Mouse (Mus musculus): ENCODE measurements at regions not wholly inside any gene's neighbourhood (a gene's known extent, or its start where the extent isn't known, plus 50 kb on each side); places are given as distances from the start of the nearest gene placed in this dataset.
A peak's percentile ranks its signal among the peaks of the same experiment; 100 is the strongest.

DNA sequence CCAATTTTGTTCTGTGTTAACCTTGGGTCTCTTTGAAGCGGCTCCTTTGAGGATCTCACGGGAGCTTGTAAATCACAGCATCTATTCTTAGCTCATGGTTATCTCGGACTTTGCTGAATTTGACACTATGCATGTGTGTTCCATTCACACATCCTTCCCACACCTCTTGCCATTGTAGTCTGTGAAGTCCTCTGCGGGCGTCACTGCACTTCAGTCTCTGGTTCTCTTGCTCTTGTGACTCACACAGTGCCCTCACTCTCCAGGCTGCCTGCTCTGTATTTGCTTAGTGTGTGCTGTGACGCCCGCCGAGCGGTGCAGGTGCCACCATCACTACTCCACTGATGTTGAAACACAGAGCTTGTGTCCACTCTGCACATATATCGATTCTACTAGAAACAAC is 1271.2 kb downstream of the Synb start:
- DNase-seq (ENCODE audit: extremely low spot score, low spot score): no peak

DNA sequence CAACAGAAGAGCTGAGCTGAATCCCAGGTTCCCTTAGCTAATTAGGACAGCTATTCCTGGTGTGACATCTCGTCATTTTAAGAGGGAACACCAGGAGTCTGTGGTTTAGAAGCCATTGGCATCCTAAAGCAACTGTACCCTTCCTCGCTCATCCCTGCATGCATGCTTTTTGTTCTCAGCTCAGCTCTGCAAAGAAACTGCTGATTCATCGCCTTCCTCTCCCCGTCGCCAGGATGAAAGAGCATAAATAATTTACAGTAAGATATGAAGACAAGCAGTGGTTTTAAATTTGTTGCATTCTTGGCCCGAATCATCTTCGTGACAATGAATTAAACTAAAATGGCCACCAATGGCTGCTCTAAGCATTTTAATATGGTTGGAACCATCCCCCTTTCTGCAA is 1272.9 kb downstream of the Synb start:
- DNase-seq (ENCODE audit: extremely low spot score, low spot score): no peak

- no peak for DNase-seq (ENCODE audit: extremely low spot score, low spot score)
Observed at GRCm38 (mm10) chr14:68020769-68021168, 1273.3 kb downstream of the Synb start.

GRCm38 (mm10) chr14:68018686-68019085 is 1275.4 kb downstream of the Synb start:
- DNase-seq (ENCODE audit: extremely low spot score, low spot score): no peak

GRCm38 (mm10) chr14:67996790-67997417 is 1297.2 kb downstream of the Synb start:
- DNase-seq (ENCODE audit: extremely low spot score, low spot score): no peak

- no peak for DNase-seq (ENCODE audit: extremely low spot score, low spot score)
Observed at GRCm38 (mm10) chr14:67993611-67994051, 1300.5 kb downstream of the Synb start.

- peak; percentile 80 for DNase-seq (ENCODE audit: extremely low spot score, low spot score)
Observed at GRCm38 (mm10) chr14:67993142-67993541, 1301.0 kb downstream of the Synb start.

DNA sequence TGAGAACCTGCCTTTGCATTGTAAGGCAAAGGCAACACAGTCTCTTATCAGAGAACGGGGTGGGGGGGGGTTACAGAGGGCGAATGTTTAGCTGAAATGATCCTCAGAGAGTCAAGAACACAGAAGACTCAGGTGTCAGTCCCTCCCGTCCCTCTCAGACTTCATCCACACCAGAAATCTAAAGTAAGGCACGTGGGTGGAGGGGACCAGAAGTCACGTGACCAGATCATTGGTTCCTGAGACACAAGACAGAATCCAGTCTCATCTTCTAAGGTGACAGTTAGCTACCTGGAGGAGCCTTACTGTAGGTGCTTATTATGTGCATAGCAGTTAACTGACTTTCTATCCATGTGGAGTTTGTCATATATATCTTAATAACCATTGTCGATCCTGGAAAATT is 1302.0 kb downstream of the Synb start:
- no peak for DNase-seq (ENCODE audit: extremely low spot score, low spot score)

DNA sequence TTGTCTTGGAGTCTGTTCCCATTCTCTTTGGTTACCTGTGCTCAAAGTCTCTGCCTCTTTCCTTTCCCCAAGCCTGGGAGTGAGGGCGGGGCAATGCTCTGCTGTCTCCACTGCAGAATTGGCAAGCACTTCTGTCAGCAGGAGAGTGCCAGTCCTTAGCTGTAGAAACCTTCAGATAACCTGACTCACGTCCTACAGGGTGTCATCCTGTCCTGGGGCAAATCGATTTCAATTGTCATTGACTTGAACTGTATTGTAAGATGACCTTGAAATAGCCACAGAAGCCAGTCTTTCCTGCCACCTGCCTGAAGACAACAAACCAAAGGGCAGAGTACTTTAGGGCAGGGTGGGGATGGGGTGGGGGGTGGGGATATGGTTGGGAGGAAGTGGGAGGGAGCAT is 1303.8 kb downstream of the Synb start:
- no peak for DNase-seq (ENCODE audit: extremely low spot score, low spot score)
